Mouse (Mus musculus): ENCODE data around the gene Acvr1.

GRCm38 (mm10) chr2:58388601-58389000 is 178.4 kb downstream of the Acvr1 start:
- TF ChIP-seq CTCF (IDR thresholded peaks at IDR 0.05; ENCODE audit: low read depth) (no peak), EP300 (optimal IDR thresholded peaks at IDR 0.05) (no peak)
